Mouse (Mus musculus) midbrain, embryonic 11.5 days (tissue): ENCODE measurements around the gene Arpc1a. TPM values are rescaled to one million over a fixed set of nuclear protein-coding genes. Genes with fewer than 3 reads are reported as not detected.
"Not testable (repeated sequence)": the region's sequence is repeated elsewhere in the genome, so short reads cannot be mapped to it uniquely, and the experiment has no call there.

Source experiments
- ATAC-seq: fragments of 200-750 bp; cut with Nextera tagmentation; 2 replicates; pipeline ENCODE4 v1.8.0; 2017; ENCODE audit warnings: moderate TSS enrichment, moderate library complexity; ENCODE audit not compliant: low FRiP score
- DNase-seq: peaks from one replicate; pipeline ENCODE4 v3.0.0; 2015; ENCODE audit warnings: low spot score; ENCODE audit errors: missing footprints
- H3K27ac ChIP-seq: fragments of 300-500 bp; sonication (generic); 2 replicates; pipeline ENCODE4 v1.5.1; 2014; ENCODE audit warnings: low read depth, low read length
- H3K27me3 ChIP-seq: fragments of 300-500 bp; sonication (generic); 2 replicates; pipeline ENCODE4 v1.6.1; 2014; ENCODE audit warnings: mild to moderate bottlenecking, low read length, moderate library complexity, mixed read lengths; ENCODE audit not compliant: control insufficient read depth, insufficient read depth
- H3K36me3 ChIP-seq: fragments of 300-500 bp; sonication (generic); 2 replicates; pipeline ENCODE4 v1.6.1; 2014; ENCODE audit warnings: mild to moderate bottlenecking, low read length, moderate library complexity, mixed read lengths; ENCODE audit not compliant: control insufficient read depth, insufficient read depth
- H3K4me1 ChIP-seq: fragments of 300-500 bp; sonication (generic); 2 replicates; pipeline ENCODE4 v1.6.1; 2014; ENCODE audit warnings: low read length; ENCODE audit not compliant: control insufficient read depth, insufficient read depth
- H3K4me2 ChIP-seq: fragments of 300-500 bp; sonication (generic); 2 replicates; pipeline ENCODE4 v1.6.1; 2014; ENCODE audit warnings: mild to moderate bottlenecking, moderate library complexity
- H3K4me3 ChIP-seq: fragments of 300-500 bp; sonication (generic); 2 replicates; pipeline ENCODE4 v1.5.1; 2014; ENCODE audit warnings: low read depth, low read length
- H3K9ac ChIP-seq: fragments of 300-500 bp; sonication (generic); 2 replicates; pipeline ENCODE4 v1.6.1; 2014; ENCODE audit warnings: low read length
- H3K9me3 ChIP-seq: fragments of 300-500 bp; sonication (generic); 2 replicates; pipeline ENCODE4 v1.6.1; 2016; ENCODE audit warnings: low read length; ENCODE audit not compliant: control insufficient read depth
- WGBS: fragments of 180-500 bp; shearing (Covaris S2); extraction: QIAGEN DNeasy Blood & Tissue Kit; methylation state at CpG from one replicate; pipeline ENCODE4 v1.1.7; 2014; 5-methylcytosine and 5-hydroxymethylcytosine counted together
- polyA plus RNA-seq: library from polyadenylated mRNA; unstranded; fragments of >200 nt; fragmentation: Nextera tagmentation; extraction: Ambion mirVana; gene quantifications from 2 replicates; pipeline ENCODE4 v1.2.1, GENCODE M21; 2014

Gene Arpc1a
- polyA plus RNA-seq, 1 experiment from 2014 or later: 179 TPM

DNA sequence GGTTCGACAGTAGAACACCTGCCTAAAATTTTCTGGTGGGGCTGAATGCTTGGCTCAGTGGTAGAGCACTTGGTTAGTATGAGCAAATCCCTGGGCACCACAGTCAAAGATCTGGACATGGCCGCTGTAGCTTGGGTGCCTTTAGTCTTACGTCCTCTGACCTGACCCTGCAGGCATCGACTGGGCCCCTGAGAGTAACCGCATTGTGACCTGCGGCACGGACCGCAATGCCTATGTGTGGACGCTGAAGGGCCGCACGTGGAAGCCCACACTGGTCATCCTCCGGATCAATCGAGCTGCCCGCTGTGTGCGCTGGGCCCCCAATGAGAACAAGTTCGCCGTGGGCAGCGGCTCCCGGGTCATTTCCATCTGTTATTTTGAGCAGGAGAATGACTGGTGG lies 39.8 kb downstream of the Arpc1a start:
- DNase-seq: peak; percentile 76
- peaks cover 14% of the 10 kb centered on the region for H3K36me3 ChIP-seq

DNA sequence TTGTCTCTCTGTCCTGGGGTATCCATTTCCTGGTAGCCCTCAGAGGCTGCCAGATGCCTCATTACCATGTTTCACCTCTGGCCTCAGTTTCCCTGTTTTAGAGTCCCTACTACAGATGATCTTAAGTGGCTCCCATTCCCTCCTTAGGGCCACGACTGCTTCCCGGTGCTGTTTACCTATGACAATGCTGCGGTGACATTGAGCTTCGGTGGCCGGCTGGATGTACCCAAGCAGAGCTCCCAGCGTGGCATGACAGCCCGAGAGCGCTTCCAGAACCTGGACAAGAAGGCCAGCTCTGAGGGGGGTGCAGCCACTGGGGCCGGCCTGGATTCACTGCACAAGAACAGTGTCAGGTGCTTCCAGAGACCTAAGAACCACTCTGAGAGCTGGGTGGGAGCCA lies 43.0 kb downstream of the Arpc1a start:
- DNase-seq: peak; percentile 56
- no peak overlapping the region for H3K4me3 ChIP-seq
- 93% methylated on average over 9 of the region's 9 CpGs for WGBS
- no peak overlapping the region for H3K27ac ChIP-seq
- no peaks in the 10 kb centered on the region for H3K9me3 ChIP-seq
- H3K4me2 ChIP-seq: no peak overlapping the region
- no peaks in the 10 kb centered on the region for H3K27me3 ChIP-seq
- ATAC-seq: no peak
- H3K4me1 ChIP-seq: no peaks in the 10 kb centered on the region
- no peak overlapping the region for H3K9ac ChIP-seq
- peaks cover 34% of the 10 kb centered on the region for H3K36me3 ChIP-seq

More for the DNA sequence above, 39.8 kb downstream of the Arpc1a start:
- H3K27me3 ChIP-seq: no peaks in the 10 kb centered on the region
- ATAC-seq: no peak
- no peaks in the 10 kb centered on the region for H3K4me1 ChIP-seq
- 94% methylated on average over 19 of the region's 19 CpGs for WGBS
- no peaks in the 10 kb centered on the region for H3K9me3 ChIP-seq
- no peak overlapping the region for H3K27ac ChIP-seq
- no peak overlapping the region for H3K4me2 ChIP-seq
- H3K4me3 ChIP-seq: no peak overlapping the region
- no peak overlapping the region for H3K9ac ChIP-seq

DNA sequence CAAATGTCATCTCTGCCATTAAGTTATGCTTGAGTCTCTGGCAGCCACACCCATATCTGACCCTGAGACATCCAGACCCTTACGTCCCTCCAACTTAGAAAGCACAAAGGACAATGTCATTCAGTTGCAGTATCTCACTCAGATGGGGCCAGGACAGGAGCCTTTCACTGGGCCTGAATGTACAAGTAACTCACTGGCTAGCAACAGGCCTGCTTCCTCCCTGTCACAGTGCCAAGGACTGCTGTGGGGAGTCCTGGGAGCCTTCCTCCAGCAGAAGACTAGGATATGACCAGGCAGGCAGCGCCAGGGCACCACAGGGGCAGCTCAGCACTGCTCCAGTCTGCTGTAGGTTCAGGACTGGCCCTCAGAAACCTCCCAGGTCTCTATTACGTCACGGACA lies 45.5 kb downstream of the Arpc1a start:
- Histone ChIP-seq H3K4me1 (no peaks in the 10 kb centered on the region), H3K4me2 (no peak overlapping the region), H3K27ac (no peak overlapping the region), H3K9ac (no peak overlapping the region), H3K9me3 (no peaks in the 10 kb centered on the region), H3K36me3 (peaks cover 56% of the 10 kb centered on the region), H3K27me3 (no peaks in the 10 kb centered on the region), H3K4me3 (no peak overlapping the region)
- DNase-seq (no peak), ATAC-seq (no peak)
- WGBS: 95% methylated on average over 4 of the region's 4 CpGs

GRCm38 (mm10) chr5:145129773-145130172 lies 46.1 kb downstream of the Arpc1a start:
- not testable (repeated sequence) for DNase-seq, H3K4me1 ChIP-seq, H3K27me3 ChIP-seq, ATAC-seq, H3K4me3 ChIP-seq, H3K9ac ChIP-seq, H3K27ac ChIP-seq, H3K4me2 ChIP-seq, H3K9me3 ChIP-seq
- 98% methylated on average over 5 of the region's 6 CpGs for WGBS
- peaks cover 62% of the 10 kb centered on the region for H3K36me3 ChIP-seq

DNA sequence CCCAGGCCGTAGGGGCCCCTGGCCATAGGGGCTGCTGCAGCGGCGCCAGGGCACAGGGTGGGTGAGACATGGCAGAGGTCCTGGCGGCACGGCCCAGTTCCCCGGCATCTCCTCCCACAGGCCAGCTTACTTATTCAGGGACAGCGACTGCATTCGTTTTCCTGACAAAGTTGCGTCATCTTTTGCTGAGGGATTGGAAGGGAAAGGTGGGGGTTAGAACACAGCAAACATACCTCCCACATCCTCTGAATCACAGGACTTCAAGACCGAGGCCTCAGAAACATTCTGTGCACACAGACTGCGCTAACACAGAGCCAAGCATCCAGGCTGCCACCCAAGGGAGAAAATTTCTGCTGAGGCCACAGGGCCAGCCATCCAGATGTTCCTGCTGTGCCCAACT lies 46.6 kb downstream of the Arpc1a start:
- 94% methylated on average over 11 of the region's 11 CpGs for WGBS
- H3K27ac ChIP-seq: no peak overlapping the region

DNA sequence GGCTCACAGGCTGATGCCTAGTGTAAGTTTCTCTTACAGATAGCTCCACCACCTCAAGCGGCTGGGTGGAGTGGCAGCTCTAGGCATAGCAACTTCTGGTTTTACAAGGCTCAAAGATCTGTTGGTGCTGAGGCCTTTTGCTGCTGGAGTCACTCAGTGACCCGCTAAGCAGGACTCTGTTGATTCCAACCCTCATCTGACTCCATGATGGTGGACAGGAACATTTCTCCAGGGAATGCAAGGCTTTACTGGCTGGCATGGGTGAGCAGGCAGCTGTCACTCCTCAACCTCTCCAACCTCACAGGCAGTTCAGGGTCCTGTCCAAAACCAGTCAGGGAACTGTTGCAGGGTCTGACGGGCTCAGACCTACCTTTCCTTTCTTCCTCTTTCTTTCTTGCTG lies 47.4 kb downstream of the Arpc1a start:
- 90% methylated on average over 3 of the region's 3 CpGs for WGBS

More for the DNA sequence above, 46.6 kb downstream of the Arpc1a start:
- peaks cover 65% of the 10 kb centered on the region for H3K36me3 ChIP-seq
- no peaks in the 10 kb centered on the region for H3K4me1 ChIP-seq
- no peaks in the 10 kb centered on the region for H3K27me3 ChIP-seq
- no peaks in the 10 kb centered on the region for H3K9me3 ChIP-seq
- H3K4me2 ChIP-seq: no peak overlapping the region
- ATAC-seq (no peak), DNase-seq (no peak)
- no peak overlapping the region for H3K4me3 ChIP-seq
- no peak overlapping the region for H3K9ac ChIP-seq

GRCm38 (mm10) chr5:145133275-145133674 lies 49.6 kb downstream of the Arpc1a start:
- H3K4me1 ChIP-seq, H3K9ac ChIP-seq, ATAC-seq, H3K4me2 ChIP-seq, H3K4me3 ChIP-seq, H3K27me3 ChIP-seq, H3K9me3 ChIP-seq, H3K27ac ChIP-seq: not testable (repeated sequence)
- WGBS: 91% methylated on average over 6 of the region's 6 CpGs
- peaks cover 55% of the 10 kb centered on the region for H3K36me3 ChIP-seq
- peak; percentile 80 for DNase-seq

More for the DNA sequence above, 47.4 kb downstream of the Arpc1a start:
- H3K4me2 ChIP-seq: no peak overlapping the region
- H3K4me3 ChIP-seq: no peak overlapping the region
- no peaks in the 10 kb centered on the region for H3K4me1 ChIP-seq
- no peak overlapping the region for H3K27ac ChIP-seq
- no peaks in the 10 kb centered on the region for H3K9me3 ChIP-seq
- DNase-seq (peak; percentile 75), ATAC-seq (no peak)
- H3K27me3 ChIP-seq: no peaks in the 10 kb centered on the region
- peaks cover 68% of the 10 kb centered on the region for H3K36me3 ChIP-seq
- no peak overlapping the region for H3K9ac ChIP-seq

DNA sequence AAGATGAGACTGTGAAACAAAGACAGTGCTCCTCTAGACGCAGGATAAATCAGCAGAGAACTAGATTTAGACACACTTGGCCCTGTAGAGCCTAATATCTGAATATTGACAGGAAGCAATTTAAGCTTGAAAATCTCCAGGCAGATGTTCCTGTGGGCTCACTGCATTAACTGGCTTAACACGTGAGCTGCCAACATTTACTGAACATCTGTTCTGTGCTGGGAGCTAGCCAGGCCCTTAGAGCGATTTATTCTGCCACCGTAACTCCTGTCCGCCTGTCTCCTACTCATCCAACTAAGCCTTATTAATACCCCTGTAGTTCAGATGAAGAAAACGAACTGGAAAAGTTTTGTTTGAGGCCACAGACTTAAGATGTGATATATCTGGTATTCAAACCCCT lies 55.2 kb downstream of the Arpc1a start:
- H3K4me2 ChIP-seq: peak overlapping the region; percentile 87
- peaks cover 19% of the 10 kb centered on the region for H3K4me1 ChIP-seq
- no peak overlapping the region for H3K27ac ChIP-seq
- ATAC-seq (no peak), DNase-seq (peak; percentile 87)
- H3K27me3 ChIP-seq: no peaks in the 10 kb centered on the region
- no peaks in the 10 kb centered on the region for H3K9me3 ChIP-seq
- H3K9ac ChIP-seq: peak overlapping the region; percentile 92
- 18% methylated on average over 6 of the region's 6 CpGs for WGBS
- H3K4me3 ChIP-seq: peak overlapping the region; percentile 96
- H3K36me3 ChIP-seq: peaks cover 28% of the 10 kb centered on the region

GRCm38 (mm10) chr5:145139571-145140519 lies 56.2 kb downstream of the Arpc1a start, which contains the start of the genes Pdap1 and Bud31:
TSS of gene Pdap1 (minus strand) at chr5:145140238.
TSS of gene Bud31 (plus strand) at chr5:145140362.
- peak within 1 kb of the TSS; percentile 92 for H3K9ac ChIP-seq
- WGBS: under 1% methylated on average over 84 of the region's 84 CpGs
- ATAC-seq (peak; percentile 95), DNase-seq (peak; percentile 99)
- H3K9me3 ChIP-seq: no peaks in the 10 kb centered on the region
- peaks cover 19% of the 10 kb centered on the region for H3K4me1 ChIP-seq
- H3K27me3 ChIP-seq: no peaks in the 10 kb centered on the region
- H3K36me3 ChIP-seq: peaks cover 21% of the 10 kb centered on the region
- H3K4me3 ChIP-seq: peak within 1 kb of the TSS; percentile 96
- H3K27ac ChIP-seq: peak within 1 kb of the TSS; percentile 72
- H3K4me2 ChIP-seq: peak within 1 kb of the TSS; percentile 87
